Mouse (Mus musculus) ES-Bruce4 (cell line): ENCODE data around the gene Ttc25. TPM values are rescaled to one million over a fixed set of nuclear protein-coding genes. Genes with fewer than 3 reads are reported as not detected.
"Not testable (repeated sequence)": the region's sequence is repeated elsewhere in the genome, so short reads cannot be mapped to it uniquely, and the experiment has no call there.

Source experiments
- H3K27ac ChIP-seq: 2 replicates; pipeline ENCODE4 v1.5.1; 2012; ENCODE audit warnings: low read length, inconsistent platforms; ENCODE audit not compliant: insufficient read depth
- H3K27me3 ChIP-seq: 2 replicates; pipeline ENCODE4 v1.6.1; 2012; ENCODE audit warnings: mild to moderate bottlenecking, low read length, inconsistent platforms; ENCODE audit not compliant: control insufficient read depth, poor library complexity, insufficient read depth, severe bottlenecking
- H3K36me3 ChIP-seq: 2 replicates; pipeline ENCODE4 v1.6.1; 2012; ENCODE audit warnings: inconsistent platforms, mild to moderate bottlenecking, low read length, moderate library complexity; ENCODE audit not compliant: control insufficient read depth, poor library complexity, insufficient read depth, severe bottlenecking
- H3K4me1 ChIP-seq: one replicate; pipeline ENCODE4 v1.8.1; 2011; ENCODE audit warnings: low read length; ENCODE audit not compliant: control insufficient read depth, insufficient read depth
- H3K4me3 ChIP-seq: 2 replicates; pipeline ENCODE4 v1.5.1; 2011; ENCODE audit warnings: low read depth, mild to moderate bottlenecking, low read length
- H3K9ac ChIP-seq: 2 replicates; pipeline ENCODE4 v1.6.1; 2012; ENCODE audit warnings: low read depth, mild to moderate bottlenecking, inconsistent platforms; ENCODE audit not compliant: poor library complexity, severe bottlenecking
- H3K9me3 ChIP-seq: replicated peaks from 2 replicates; pipeline ENCODE4 v1.6.1; 2012; ENCODE audit warnings: mild to moderate bottlenecking, low read length, inconsistent platforms; ENCODE audit not compliant: control insufficient read depth, poor library complexity, insufficient read depth, severe bottlenecking
- CTCF ChIP-seq: IDR thresholded peaks from one replicate; pipeline ENCODE4 v1.8.1; 2011; ENCODE audit warnings: low read depth, low read length
- EP300 ChIP-seq: IDR thresholded peaks from 2 replicates; pipeline ENCODE4 v1.6.1; 2011; ENCODE audit warnings: low read depth, low read length; ENCODE audit not compliant: insufficient read depth
- POLR2A ChIP-seq: IDR thresholded peaks from one replicate; pipeline ENCODE4 v1.8.1; 2011; ENCODE audit warnings: low read length; ENCODE audit not compliant: insufficient read depth
- polyA plus RNA-seq: library from polyadenylated mRNA; stranded (reverse); fragments of >200 nt; gene quantifications from 2 replicates; pipeline ENCODE4 v1.2.4, GENCODE M21; 2011; ENCODE audit warnings: low read depth; ENCODE audit not compliant: missing spikeins, insufficient read depth, insufficient read length

The Ttc25 gene
- polyA plus RNA-seq, 1 experiment: 2.5 TPM

GRCm38 (mm10) chr11:100608796-100609195 lies 63.4 kb downstream of the Ttc25 start:
- Histone ChIP-seq H3K36me3 (peaks cover 21% of the 10 kb centered on the region), H3K4me3 (no peak overlapping the region), H3K9ac (no peak overlapping the region), H3K27ac (no peak overlapping the region), H3K4me1 (peaks cover 2% of the 10 kb centered on the region), H3K27me3 (no peaks in the 10 kb centered on the region), H3K9me3 (no peaks in the 10 kb centered on the region)
- no peak for TF ChIP-seq POLR2A
- TF ChIP-seq CTCF: no peak
- no peak for TF ChIP-seq EP300

DNA sequence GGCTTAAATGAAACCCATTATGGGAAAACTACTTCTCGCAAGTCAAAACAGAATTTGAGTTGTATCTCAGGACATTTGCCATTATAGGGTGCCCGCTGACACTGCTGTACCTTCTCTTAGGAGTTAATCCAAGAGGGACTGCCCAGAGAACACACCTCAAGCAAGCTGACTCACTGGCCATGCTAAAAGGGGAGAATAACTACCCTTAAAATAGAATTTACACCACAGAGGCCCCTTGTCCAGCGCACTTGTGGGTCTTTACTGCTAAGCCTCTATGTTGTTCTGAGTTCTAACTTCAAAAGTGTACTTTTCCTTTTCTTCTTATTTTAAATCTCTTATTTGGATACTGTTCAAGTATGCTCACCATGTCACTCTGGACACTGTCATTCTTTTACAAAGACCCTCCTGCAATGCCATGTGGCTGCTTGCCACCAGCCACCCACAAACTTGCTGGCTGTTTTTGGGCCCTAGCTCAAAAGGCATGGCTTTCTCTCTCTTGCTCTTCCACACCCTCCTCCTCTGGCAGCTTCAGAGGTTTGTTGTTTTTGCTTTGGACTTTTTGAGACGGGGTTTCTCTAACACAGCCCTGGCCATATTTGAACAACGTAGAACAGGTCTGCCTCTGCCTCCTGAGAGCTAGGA lies 64.1 kb downstream of the Ttc25 start:
- H3K9me3 ChIP-seq: no peaks in the 10 kb centered on the region
- H3K4me3 ChIP-seq: no peak overlapping the region
- H3K36me3 ChIP-seq: peaks cover 21% of the 10 kb centered on the region
- TF ChIP-seq CTCF (no peak), EP300 (no peak), POLR2A (no peak)
- H3K9ac ChIP-seq: no peak overlapping the region
- no peak overlapping the region for H3K27ac ChIP-seq
- no peaks in the 10 kb centered on the region for H3K27me3 ChIP-seq
- H3K4me1 ChIP-seq: peaks cover 2% of the 10 kb centered on the region

- no peak overlapping the region for H3K9ac ChIP-seq
- H3K4me3 ChIP-seq: no peak overlapping the region
- H3K9me3 ChIP-seq: no peaks in the 10 kb centered on the region
- H3K36me3 ChIP-seq: peaks cover 21% of the 10 kb centered on the region
- peaks cover 2% of the 10 kb centered on the region for H3K4me1 ChIP-seq
- TF ChIP-seq EP300 (no peak), CTCF (no peak), POLR2A (no peak)
- H3K27ac ChIP-seq: no peak overlapping the region
- no peaks in the 10 kb centered on the region for H3K27me3 ChIP-seq
These were observed 64.7 kb downstream of the Ttc25 start for GRCm38 (mm10) chr11:100609997-100610680.

DNA sequence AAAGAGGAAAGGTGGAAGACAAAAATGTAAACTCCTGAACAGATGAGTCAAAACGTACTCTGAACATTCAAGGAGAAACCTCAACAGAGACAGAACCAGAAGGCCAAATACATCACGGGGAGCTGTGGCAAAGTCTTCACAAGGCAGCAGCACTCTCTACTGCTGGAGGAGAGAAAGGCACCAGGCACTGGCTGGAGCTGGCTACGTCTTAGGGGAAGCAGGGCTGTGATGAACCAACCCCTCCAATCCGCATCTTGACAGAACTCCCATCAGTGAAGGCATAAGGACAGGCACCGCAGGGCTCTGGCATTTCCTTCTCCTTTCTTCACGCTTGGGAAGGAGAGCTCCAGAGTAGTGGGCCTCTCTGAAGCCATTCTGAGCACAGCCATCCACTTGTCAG lies 66.2 kb downstream of the Ttc25 start:
- H3K36me3 ChIP-seq: peaks cover 19% of the 10 kb centered on the region
- H3K9ac ChIP-seq: no peak overlapping the region
- no peak overlapping the region for H3K27ac ChIP-seq
- no peaks in the 10 kb centered on the region for H3K27me3 ChIP-seq
- TF ChIP-seq CTCF (no peak), EP300 (no peak), POLR2A (no peak)
- H3K9me3 ChIP-seq: no peaks in the 10 kb centered on the region
- no peaks in the 10 kb centered on the region for H3K4me1 ChIP-seq
- H3K4me3 ChIP-seq: no peak overlapping the region

- Histone ChIP-seq H3K27me3 (no peaks in the 10 kb centered on the region), H3K9me3 (no peaks in the 10 kb centered on the region), H3K4me1 (no peaks in the 10 kb centered on the region), H3K4me3 (no peak overlapping the region), H3K9ac (no peak overlapping the region), H3K27ac (no peak overlapping the region), H3K36me3 (peaks cover 12% of the 10 kb centered on the region)
- TF ChIP-seq POLR2A (no peak), EP300 (no peak), CTCF (no peak)
These were observed 67.8 kb downstream of the Ttc25 start for GRCm38 (mm10) chr11:100613241-100613640.

GRCm38 (mm10) chr11:100616332-100616731 lies 70.9 kb downstream of the Ttc25 start:
- TF ChIP-seq CTCF: no peak
- no peak for TF ChIP-seq EP300
- no peak for TF ChIP-seq POLR2A
- Histone ChIP-seq H3K27ac (peak overlapping the region; percentile 68), H3K36me3 (no peaks in the 10 kb centered on the region), H3K9ac (no peak overlapping the region), H3K4me3 (no peak overlapping the region), H3K4me1 (no peaks in the 10 kb centered on the region), H3K27me3 (no peaks in the 10 kb centered on the region), H3K9me3 (no peaks in the 10 kb centered on the region)

DNA sequence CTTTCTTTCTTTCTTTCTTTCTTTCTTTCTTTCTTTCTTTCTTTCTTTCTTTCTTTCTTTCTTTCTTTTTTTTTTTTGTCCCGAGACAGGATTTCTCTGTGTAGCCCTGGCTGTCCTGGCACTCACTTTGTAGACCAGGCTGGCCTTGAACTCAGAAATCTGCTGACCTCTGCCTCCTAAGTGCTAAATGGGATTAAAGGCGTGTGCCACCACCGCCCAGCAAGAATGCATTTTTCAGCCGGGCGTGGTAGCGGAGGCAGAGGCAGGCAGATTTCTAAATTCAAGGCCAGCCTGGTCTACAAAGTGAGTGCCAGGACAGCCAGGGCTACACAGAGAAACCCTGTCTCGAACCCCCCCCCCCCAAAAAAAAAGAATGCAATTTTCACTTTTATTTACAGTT lies 71.4 kb downstream of the Ttc25 start:
- not testable (repeated sequence) for H3K9me3 ChIP-seq, H3K27ac ChIP-seq, H3K36me3 ChIP-seq, H3K4me3 ChIP-seq, H3K9ac ChIP-seq, H3K27me3 ChIP-seq, H3K4me1 ChIP-seq
